ENCODE assay signal across 16 mouse cellular contexts in the genomic region with DNA sequence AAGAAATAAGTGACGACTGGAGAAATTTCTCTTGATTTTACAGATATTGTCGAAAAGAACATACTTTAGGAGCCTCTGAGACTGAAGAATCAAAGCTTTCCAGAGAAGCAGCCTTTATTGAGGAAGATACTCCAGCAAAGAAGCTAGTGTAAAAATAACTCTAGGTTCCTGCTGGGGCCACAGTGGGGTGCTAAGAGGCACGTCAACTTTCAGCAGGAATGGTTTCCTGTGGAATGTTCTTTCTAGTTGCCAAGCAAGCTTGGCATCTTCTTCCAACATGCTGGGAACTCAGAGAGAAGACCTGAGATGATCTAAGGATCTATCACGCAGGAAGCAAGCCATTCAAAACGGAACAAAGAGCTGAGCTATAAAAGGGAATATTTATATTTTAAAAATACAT.
DNase-seq lines count a peak whose midpoint lies in the region; ATAC-seq and TF ChIP-seq lines count a peak whose summit lies in the region.
"Had no signal": no experiment of that assay in that cellular context is flagged by ENCODE, and none has a peak within 500 bp of the region (broad histone marks: within the 10 kb centered on the region; RNA-seq: fewer than 3 reads in every experiment).

No protein-coding gene starts in this region.

- DNase-seq in left cerebral cortex, postnatal 4 days = peak; percentile 1
- no peak for DNase-seq in left cerebral cortex, adult 2 months (ENCODE audit: extremely low spot score in 1 of 2, low spot score in 2 of 2)
- peak; percentile 4 for DNase-seq in cerebellum, adult 9-10 months
- DNase-seq in cerebellum, postnatal 25 days = peak; percentile 20 to 53
- DNase-seq in lung, adult 18-20 months = no peak
- DNase-seq: adrenal gland, postnatal 10 days; forebrain, postnatal 0 days; gastrocnemius, postnatal 14 days; kidney, adult 8-10 months had no signal

- 67% methylated on average over 5 of the region's 5 CpGs for WGBS in neural tube, embryonic 15.5 days

- no peaks in the 10 kb centered on the region for H3K27me3 ChIP-seq in neural tube, embryonic 15.5 days (replicated peaks)
- H3K27me3 ChIP-seq: embryonic facial prominence, embryonic 13.5 days; forebrain, embryonic 12.5 days; heart, embryonic 12.5 days; intestine, embryonic 15.5 days had no signal

- H3K4me1 ChIP-seq in neural tube, embryonic 15.5 days = no peaks in the 10 kb centered on the region
- H3K4me1 ChIP-seq: embryonic facial prominence, embryonic 13.5 days; forebrain, embryonic 12.5 days; heart, embryonic 12.5 days; hindbrain, embryonic 10.5 days; intestine, embryonic 15.5 days had no signal

- H3K9ac ChIP-seq in neural tube, embryonic 15.5 days (replicated peaks) = no peak overlapping the region
- H3K9ac ChIP-seq: embryonic facial prominence, embryonic 13.5 days; forebrain, embryonic 12.5 days; forebrain, postnatal 0 days; heart, embryonic 12.5 days; hindbrain, embryonic 14.5 days; intestine, embryonic 15.5 days had no signal

- ATAC-seq in neural tube, embryonic 15.5 days (ENCODE audit: low FRiP score) = no peak
- ATAC-seq: forebrain, postnatal 0 days; intestine, embryonic 15.5 days had no signal

- H3K9me3 ChIP-seq in neural tube, embryonic 15.5 days (replicated peaks) = no peaks in the 10 kb centered on the region
- H3K9me3 ChIP-seq: embryonic facial prominence, embryonic 13.5 days; forebrain, embryonic 12.5 days; heart, embryonic 12.5 days; hindbrain, embryonic 10.5 days; intestine, embryonic 15.5 days had no signal

- intact Hi-C loops in left cerebral cortex, postnatal 4 days (cut with DNase I) = no loop called here
- intact Hi-C loops in left cerebral cortex, adult 2 months (cut with DNase I) = loop anchor here (10.0 kb wide), 1 partner anchor 275 kb away; the partner anchor contains the start of gene Enox2

- H3K4me3 ChIP-seq in left cerebral cortex, adult 2 months = no peak overlapping the region
- H3K4me3 ChIP-seq in neural tube, embryonic 15.5 days (replicated peaks) = no peak overlapping the region
- H3K4me3 ChIP-seq: embryonic facial prominence, embryonic 13.5 days; forebrain, embryonic 12.5 days; heart, embryonic 12.5 days; hindbrain, embryonic 10.5 days; intestine, embryonic 15.5 days had no signal

- H3K36me3 ChIP-seq in neural tube, embryonic 15.5 days = no peaks in the 10 kb centered on the region
- H3K36me3 ChIP-seq: embryonic facial prominence, embryonic 13.5 days; forebrain, embryonic 12.5 days; heart, embryonic 12.5 days; hindbrain, embryonic 10.5 days; intestine, embryonic 15.5 days had no signal

- H3K27ac ChIP-seq in left cerebral cortex, adult 2 months = no peak overlapping the region
- H3K27ac ChIP-seq in neural tube, embryonic 15.5 days (replicated peaks) = no peak overlapping the region
- H3K27ac ChIP-seq: embryonic facial prominence, embryonic 13.5 days; forebrain, embryonic 12.5 days; hindbrain, embryonic 10.5 days; hindbrain, embryonic 14.5 days; intestine, embryonic 15.5 days had no signal

- TF ChIP-seq CTCF in left cerebral cortex, adult 2 months (IDR thresholded peaks at IDR 0.05) = no peak

- H3K4me2 ChIP-seq in neural tube, embryonic 15.5 days = no peak overlapping the region
- H3K4me2 ChIP-seq: embryonic facial prominence, embryonic 13.5 days; forebrain, embryonic 12.5 days; heart, embryonic 12.5 days; hindbrain, embryonic 14.5 days; intestine, embryonic 15.5 days had no signal

Comparison
In these comparisons a context has a peak if more than half of its experiments do, and no peak if none do; other contexts are left out.
1. DNase-seq: peak in left cerebral cortex, postnatal 4 days (single experiment), cerebellum, adult 9-10 months (single experiment) and cerebellum, postnatal 25 days (2 of 2); none in left cerebral cortex, adult 2 months (0 of 2) and lung, adult 18-20 months (0 of 2).